Mouse (Mus musculus) macrophage (primary cell): ENCODE data around the gene Spns2. TPM values are rescaled to one million over a fixed set of nuclear protein-coding genes. Genes with fewer than 3 reads are reported as not detected.

ENCODE experiments used
- H3K27ac ChIP-seq: fragments of 350-480 bp; formaldehyde crosslinking; 2 replicates; pipeline ENCODE4 v1.9.0; 2021
- H3K36me3 ChIP-seq: fragments of 350-480 bp; formaldehyde crosslinking; 2 replicates; pipeline ENCODE4 v1.9.0; 2021; ENCODE audit errors: inconsistent target
- H3K4me3 ChIP-seq: fragments of 350-480 bp; formaldehyde crosslinking; 2 replicates; pipeline ENCODE4 v1.9.0; 2021; ENCODE audit errors: inconsistent target
- H3K79me2 ChIP-seq: fragments of 350-480 bp; formaldehyde crosslinking; 2 replicates; pipeline ENCODE4 v1.9.0; 2021; ENCODE audit errors: inconsistent target
- WGBS: methylation state at CpG from one replicate; pipeline ENCODE4 v1.1.7; 2026; ENCODE audit warnings: inconsistent platforms; ENCODE audit not compliant: missing documents; 5-methylcytosine and 5-hydroxymethylcytosine counted together
- polyA plus RNA-seq: library from polyadenylated mRNA; stranded (reverse); fragments of 250-400 nt; gene quantifications from 3 replicates; pipeline ENCODE4 v1.2.4, GENCODE M21; 2018; ENCODE audit warnings: inconsistent platforms

The Spns2 gene
- polyA plus RNA-seq, 1 experiment from 2014 or later, result not detected

- no peak overlapping the region for H3K4me3 ChIP-seq
- no peaks in the 10 kb centered on the region for H3K36me3 ChIP-seq
- H3K27ac ChIP-seq, result no peak overlapping the region
- 97% methylated on average over 6 of the region's 6 CpGs for WGBS
- no peaks in the 10 kb centered on the region for H3K79me2 ChIP-seq
Observed at GRCm38 (mm10) chr11:72471381-72471780, 18.3 kb downstream of the Spns2 start.

DNA sequence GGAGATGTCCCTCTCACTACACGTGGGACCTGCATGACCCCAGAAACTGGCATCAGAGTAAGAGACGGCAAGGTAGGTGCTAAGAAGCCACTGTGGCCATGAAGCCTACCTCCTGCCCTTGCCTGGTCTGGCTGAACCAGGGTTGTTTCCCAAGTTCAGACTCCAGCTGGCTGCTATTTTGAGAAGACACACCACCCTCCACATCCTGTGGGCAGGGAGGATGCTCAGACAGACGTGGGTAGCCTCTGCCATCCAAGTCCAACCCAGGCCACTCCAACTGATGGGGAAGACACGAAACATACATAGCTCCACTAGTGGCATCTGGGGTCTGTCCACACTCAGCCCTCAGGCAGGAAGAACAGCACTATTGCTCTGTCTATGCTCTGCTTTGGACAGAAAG, 19.7 kb downstream of the Spns2 start:
- no peak overlapping the region for H3K27ac ChIP-seq
- no peak overlapping the region for H3K4me3 ChIP-seq
- WGBS, result 59% methylated on average over 4 of the region's 4 CpGs
- H3K36me3 ChIP-seq, result no peaks in the 10 kb centered on the region
- H3K79me2 ChIP-seq, result no peaks in the 10 kb centered on the region

GRCm38 (mm10) chr11:72469217-72469616, 20.5 kb downstream of the Spns2 start:
- Histone ChIP-seq H3K36me3 (no peaks in the 10 kb centered on the region), H3K27ac (no peak overlapping the region), H3K79me2 (no peaks in the 10 kb centered on the region), H3K4me3 (no peak overlapping the region)
- 53% methylated on average over 5 of the region's 5 CpGs for WGBS

- Histone ChIP-seq H3K79me2 (no peaks in the 10 kb centered on the region), H3K4me3 (no peak overlapping the region), H3K27ac (no peak overlapping the region), H3K36me3 (no peaks in the 10 kb centered on the region)
- 87% methylated on average over 5 of the region's 5 CpGs for WGBS
Observed at GRCm38 (mm10) chr11:72468525-72468924, 21.2 kb downstream of the Spns2 start.

GRCm38 (mm10) chr11:72466694-72467507, 22.8 kb downstream of the Spns2 start:
- 2% methylated on average over 11 of the region's 11 CpGs for WGBS
- Histone ChIP-seq H3K36me3 (no peaks in the 10 kb centered on the region), H3K79me2 (no peaks in the 10 kb centered on the region), H3K27ac (peak overlapping the region; percentile 66), H3K4me3 (no peak overlapping the region)

- Histone ChIP-seq H3K4me3 (no peak overlapping the region), H3K27ac (peak overlapping the region; percentile 66), H3K36me3 (no peaks in the 10 kb centered on the region), H3K79me2 (no peaks in the 10 kb centered on the region)
- WGBS, result 69% methylated on average over 11 of the region's 11 CpGs
Observed at GRCm38 (mm10) chr11:72465978-72466693, 23.6 kb downstream of the Spns2 start.

DNA sequence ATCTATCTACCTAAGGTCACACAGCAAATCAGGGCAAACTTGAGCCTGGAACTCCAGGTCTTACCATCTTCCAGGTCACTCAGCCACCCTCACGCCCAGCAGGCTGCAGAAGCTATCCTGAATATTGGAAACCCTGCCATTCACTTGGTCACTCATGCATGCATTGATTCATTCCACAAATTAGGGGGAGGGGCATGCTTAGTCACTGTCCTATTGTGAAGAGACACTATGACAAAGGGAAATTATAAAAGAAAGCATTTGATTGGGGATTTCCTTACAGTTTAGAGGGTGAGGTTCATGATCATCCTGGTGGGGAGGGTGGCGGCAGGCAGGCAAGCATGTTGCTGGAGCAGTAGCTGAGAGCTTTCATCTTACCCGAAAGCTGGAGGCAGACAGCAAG, 24.9 kb downstream of the Spns2 start:
- Histone ChIP-seq H3K36me3 (no peaks in the 10 kb centered on the region), H3K79me2 (no peaks in the 10 kb centered on the region), H3K27ac (no peak overlapping the region), H3K4me3 (no peak overlapping the region)
- WGBS, result 95% methylated on average over 3 of the region's 3 CpGs

DNA sequence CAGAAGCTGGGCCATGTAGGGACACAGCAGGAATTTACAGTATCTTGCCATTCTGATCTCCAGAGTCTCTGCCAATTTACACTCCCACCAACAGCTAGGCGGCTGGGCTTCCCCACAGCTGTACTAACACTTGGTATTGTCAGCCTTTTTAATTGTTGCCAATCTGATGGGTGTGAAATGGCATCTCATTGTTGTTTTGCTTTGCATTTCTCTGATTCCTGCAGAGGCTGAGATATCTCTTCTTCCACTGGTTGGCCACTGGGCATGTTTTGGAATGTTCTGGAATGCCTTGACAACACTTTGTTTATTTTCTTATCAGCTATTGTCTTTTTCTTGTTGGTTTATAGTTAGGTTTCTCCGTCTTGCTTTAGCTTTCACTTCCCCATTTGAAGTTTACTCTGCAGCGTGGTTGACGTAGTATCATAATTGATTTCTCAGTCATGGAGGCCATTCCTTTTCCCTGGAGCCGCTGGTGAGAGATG, 28.2 kb downstream of the Spns2 start:
- Histone ChIP-seq H3K36me3 (no peaks in the 10 kb centered on the region), H3K27ac (peak overlapping the region; percentile 24), H3K4me3 (no peak overlapping the region), H3K79me2 (no peaks in the 10 kb centered on the region)
- 6% methylated on average over 5 of the region's 5 CpGs for WGBS

- Histone ChIP-seq H3K4me3 (no peak overlapping the region), H3K36me3 (no peaks in the 10 kb centered on the region), H3K27ac (no peak overlapping the region), H3K79me2 (no peaks in the 10 kb centered on the region)
- WGBS, result 56% methylated on average over 3 of the region's 3 CpGs
Observed at GRCm38 (mm10) chr11:72458502-72458901, 31.2 kb downstream of the Spns2 start.

GRCm38 (mm10) chr11:72457995-72458496, 31.7 kb downstream of the Spns2 start:
- no peak overlapping the region for H3K4me3 ChIP-seq
- H3K36me3 ChIP-seq, result no peaks in the 10 kb centered on the region
- 33% methylated on average over 12 of the region's 12 CpGs for WGBS
- H3K27ac ChIP-seq, result no peak overlapping the region
- H3K79me2 ChIP-seq, result no peaks in the 10 kb centered on the region

- Histone ChIP-seq H3K79me2 (no peaks in the 10 kb centered on the region), H3K27ac (no peak overlapping the region), H3K4me3 (no peak overlapping the region), H3K36me3 (peaks cover 10% of the 10 kb centered on the region)
- WGBS, result 97% methylated on average over 5 of the region's 5 CpGs
Observed at GRCm38 (mm10) chr11:72455694-72456093, 34.0 kb downstream of the Spns2 start.

- peaks cover 33% of the 10 kb centered on the region for H3K36me3 ChIP-seq
- no peak overlapping the region for H3K27ac ChIP-seq
- WGBS, result 94% methylated on average over 11 of the region's 15 CpGs
- no peak overlapping the region for H3K4me3 ChIP-seq
- no peaks in the 10 kb centered on the region for H3K79me2 ChIP-seq
Observed at GRCm38 (mm10) chr11:72453105-72453953, 36.4 kb downstream of the Spns2 start.

DNA sequence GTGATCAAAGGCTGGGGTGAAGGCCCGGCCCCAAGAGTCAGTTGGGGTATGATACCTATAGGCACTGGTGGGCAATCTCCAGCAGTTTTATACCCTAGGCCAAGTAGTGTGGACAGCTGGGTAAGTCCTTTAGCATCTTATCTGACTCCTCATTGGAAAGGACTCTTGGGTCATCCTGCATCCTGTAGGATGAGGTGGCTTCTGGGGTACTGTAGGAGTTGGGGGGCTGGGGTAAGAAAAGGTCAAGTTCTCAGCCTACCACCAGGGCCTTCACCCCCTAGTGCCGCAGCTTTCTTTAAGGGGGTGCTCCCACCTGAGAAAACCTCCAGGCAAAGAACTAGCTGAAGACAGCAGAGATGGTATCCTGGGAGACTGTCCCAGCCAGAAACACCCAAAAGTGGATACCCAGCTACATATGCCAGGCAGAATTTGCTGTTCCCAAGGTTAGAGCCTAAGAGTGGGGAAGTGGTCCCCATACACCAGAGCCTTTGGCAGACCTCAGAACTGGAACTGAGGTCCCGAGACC, 37.5 kb downstream of the Spns2 start:
- WGBS, result 94% methylated on average over 3 of the region's 3 CpGs
- Histone ChIP-seq H3K27ac (no peak overlapping the region), H3K79me2 (no peaks in the 10 kb centered on the region), H3K36me3 (peaks cover 45% of the 10 kb centered on the region), H3K4me3 (no peak overlapping the region)

DNA sequence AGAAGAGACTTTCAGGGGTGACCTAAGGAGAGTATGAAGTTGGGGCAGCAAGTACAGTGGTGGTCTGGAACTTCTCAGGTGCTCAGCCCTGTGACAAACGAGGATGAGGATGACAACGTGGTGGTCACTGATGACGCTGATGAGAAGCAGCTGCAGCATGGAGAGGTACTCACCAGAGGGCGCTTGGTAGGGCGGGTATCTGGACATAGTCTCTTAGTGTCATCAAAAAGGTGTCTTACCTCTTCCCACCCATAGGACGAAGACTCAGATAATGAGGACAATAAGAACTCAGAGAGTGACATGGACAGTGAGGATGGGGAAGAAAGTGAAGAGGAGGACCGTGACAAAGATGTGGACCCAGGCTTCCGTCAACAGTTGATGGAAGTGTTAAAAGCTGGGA, 42.2 kb downstream of the Spns2 start:
- peaks cover 91% of the 10 kb centered on the region for H3K36me3 ChIP-seq
- peaks cover 5% of the 10 kb centered on the region for H3K79me2 ChIP-seq
- 90% methylated on average over 8 of the region's 8 CpGs for WGBS
- no peak overlapping the region for H3K27ac ChIP-seq
- no peak overlapping the region for H3K4me3 ChIP-seq
